In genomic region chr12:99902867-99903370, GRCm38 (mm10) we compare ENCODE assay signal across 12 mouse cellular contexts. TPM values are rescaled to one million over a fixed set of nuclear protein-coding genes. Genes with fewer than 3 reads are reported as not detected.
DNase-seq lines count a peak whose midpoint lies in the region; ATAC-seq and TF ChIP-seq lines count a peak whose summit lies in the region.
"Had no signal": no experiment of that assay in that cellular context is flagged by ENCODE, and none has a peak within 500 bp of the region (broad histone marks: within the 10 kb centered on the region; RNA-seq: fewer than 3 reads in every experiment).

No protein-coding gene starts in this region.

- TF ChIP-seq CTCF in midbrain, postnatal 0 days (IDR thresholded peaks at IDR 0.05): no peak
- no peak for TF ChIP-seq CTCF in embryonic fibroblast, embryonic 13.5 days (IDR thresholded peaks at IDR 0.05; ENCODE audit: borderline replicate concordance, insufficient read depth, low read length)

- WGBS in hindbrain, embryonic 15.5 days: 60% methylated on average over 4 of the region's 4 CpGs
- 70% methylated on average over 4 of the region's 4 CpGs for WGBS in hindbrain, embryonic 14.5 days
- 80% methylated on average over 4 of the region's 4 CpGs for WGBS in midbrain, postnatal 0 days
- WGBS in midbrain, embryonic 16.5 days: 69% methylated on average over 4 of the region's 4 CpGs
- 59% methylated on average over 4 of the region's 4 CpGs for WGBS in neural tube, embryonic 15.5 days

- no peak for DNase-seq in hindbrain, embryonic 14.5 days (ENCODE audit: low spot score)
- peak; percentile 1 for DNase-seq in midbrain, postnatal 0 days (ENCODE audit: low spot score)
- no peak for DNase-seq in urinary bladder, postnatal 10 days (ENCODE audit: low spot score)
- DNase-seq: cerebellum, adult 9-10 months; lung, postnatal 14 days; right cerebral cortex, postnatal 14 days; thymus, postnatal 4 days had no signal

- peak overlapping the region; percentile 26; the same call in 1 of the 2 replicates for H3K27ac ChIP-seq in hindbrain, embryonic 15.5 days (replicated peaks)
- no peak overlapping the region for H3K27ac ChIP-seq in hindbrain, embryonic 14.5 days
- 0 out of 2 replicates have a peak overlapping the region, but pooled peaks have one; percentile 12 for H3K27ac ChIP-seq in midbrain, postnatal 0 days (ENCODE audit: low read depth, low read length)
- H3K27ac ChIP-seq in midbrain, embryonic 16.5 days (ENCODE audit: low read length): no peak overlapping the region
- H3K27ac ChIP-seq in embryonic fibroblast, embryonic 13.5 days (ENCODE audit: insufficient read depth, low read length): peak overlapping the region; percentile 84
- peak overlapping the region; percentile 45; the same call in 1 of the 2 replicates for H3K27ac ChIP-seq in neural tube, embryonic 15.5 days (replicated peaks)

- no peak for TF ChIP-seq POLR2A in embryonic fibroblast, embryonic 13.5 days (IDR thresholded peaks at IDR 0.05; ENCODE audit: low read depth, low read length)

- H3K36me3 ChIP-seq in hindbrain, embryonic 15.5 days: peaks cover 53% of the 10 kb centered on the region
- H3K36me3 ChIP-seq in hindbrain, embryonic 14.5 days (replicated peaks; ENCODE audit: control insufficient read depth, insufficient read depth): peaks cover 79% of the 10 kb centered on the region
- H3K36me3 ChIP-seq in midbrain, postnatal 0 days (ENCODE audit: insufficient read depth, low read length): peaks cover 32% of the 10 kb centered on the region
- H3K36me3 ChIP-seq in midbrain, embryonic 16.5 days (ENCODE audit: control insufficient read depth, insufficient read depth, low read length): peaks cover 19% of the 10 kb centered on the region
- peaks cover 52% of the 10 kb centered on the region for H3K36me3 ChIP-seq in neural tube, embryonic 15.5 days

- no peaks in the 10 kb centered on the region for H3K4me1 ChIP-seq in hindbrain, embryonic 15.5 days (replicated peaks)
- H3K4me1 ChIP-seq in hindbrain, embryonic 14.5 days (replicated peaks; ENCODE audit: control insufficient read depth, insufficient read depth, low read length): no peaks in the 10 kb centered on the region
- H3K4me1 ChIP-seq in midbrain, postnatal 0 days (ENCODE audit: insufficient read depth, low read length): no peaks in the 10 kb centered on the region
- no peaks in the 10 kb centered on the region for H3K4me1 ChIP-seq in midbrain, embryonic 16.5 days (ENCODE audit: control insufficient read depth, insufficient read depth, low read length)
- H3K4me1 ChIP-seq in embryonic fibroblast, embryonic 13.5 days (ENCODE audit: control insufficient read depth, insufficient read depth, low read length): peaks cover 10% of the 10 kb centered on the region
- peaks cover 5% of the 10 kb centered on the region for H3K4me1 ChIP-seq in neural tube, embryonic 15.5 days

- no peaks in the 10 kb centered on the region for H3K27me3 ChIP-seq in hindbrain, embryonic 15.5 days
- no peaks in the 10 kb centered on the region for H3K27me3 ChIP-seq in hindbrain, embryonic 14.5 days (ENCODE audit: control insufficient read depth, insufficient read depth, low read length)
- no peaks in the 10 kb centered on the region for H3K27me3 ChIP-seq in midbrain, postnatal 0 days (ENCODE audit: insufficient read depth, low read length)
- H3K27me3 ChIP-seq in midbrain, embryonic 16.5 days (ENCODE audit: control insufficient read depth, insufficient read depth, low read depth, low read length): no peaks in the 10 kb centered on the region
- H3K27me3 ChIP-seq in neural tube, embryonic 15.5 days (replicated peaks): no peaks in the 10 kb centered on the region

- no peak for ATAC-seq in hindbrain, embryonic 15.5 days (ENCODE audit: low FRiP score, low read depth)
- no peak for ATAC-seq in hindbrain, embryonic 14.5 days (ENCODE audit: low FRiP score)
- no peak for ATAC-seq in midbrain, postnatal 0 days (ENCODE audit: low FRiP score)
- no peak for ATAC-seq in midbrain, embryonic 16.5 days
- ATAC-seq in neural tube, embryonic 15.5 days (ENCODE audit: low FRiP score): no peak

- no peak overlapping the region for H3K4me2 ChIP-seq in hindbrain, embryonic 15.5 days
- H3K4me2 ChIP-seq in hindbrain, embryonic 14.5 days (replicated peaks): no peak overlapping the region
- H3K4me2 ChIP-seq in midbrain, postnatal 0 days (ENCODE audit: low read depth, low read length, poor library complexity, severe bottlenecking): no peak overlapping the region
- H3K4me2 ChIP-seq in midbrain, embryonic 16.5 days (ENCODE audit: low read length): no peak overlapping the region
- no peak overlapping the region for H3K4me2 ChIP-seq in neural tube, embryonic 15.5 days

- no peak overlapping the region for H3K9ac ChIP-seq in hindbrain, embryonic 15.5 days
- H3K9ac ChIP-seq in hindbrain, embryonic 14.5 days: no peak overlapping the region
- H3K9ac ChIP-seq in midbrain, postnatal 0 days (replicated peaks; ENCODE audit: low read length, poor library complexity, severe bottlenecking): no peak overlapping the region
- H3K9ac ChIP-seq in midbrain, embryonic 16.5 days (ENCODE audit: low read depth, low read length): no peak overlapping the region
- no peak overlapping the region for H3K9ac ChIP-seq in neural tube, embryonic 15.5 days (replicated peaks)

- H3K4me3 ChIP-seq in hindbrain, embryonic 15.5 days: no peak overlapping the region
- no peak overlapping the region for H3K4me3 ChIP-seq in hindbrain, embryonic 14.5 days (replicated peaks; ENCODE audit: low read length)
- H3K4me3 ChIP-seq in midbrain, postnatal 0 days (ENCODE audit: low read depth, low read length): no peak overlapping the region
- no peak overlapping the region for H3K4me3 ChIP-seq in midbrain, embryonic 16.5 days (ENCODE audit: low read depth, low read length)
- no peak overlapping the region for H3K4me3 ChIP-seq in embryonic fibroblast, embryonic 13.5 days (ENCODE audit: insufficient read depth, low read length)
- no peak overlapping the region for H3K4me3 ChIP-seq in neural tube, embryonic 15.5 days (replicated peaks)

- no peaks in the 10 kb centered on the region for H3K9me3 ChIP-seq in hindbrain, embryonic 15.5 days
- H3K9me3 ChIP-seq in hindbrain, embryonic 14.5 days (ENCODE audit: control insufficient read depth, low read length): no peaks in the 10 kb centered on the region
- H3K9me3 ChIP-seq in midbrain, postnatal 0 days (ENCODE audit: low read length): no peaks in the 10 kb centered on the region
- H3K9me3 ChIP-seq in midbrain, embryonic 16.5 days (replicated peaks; ENCODE audit: control insufficient read depth, low read length, poor library complexity, severe bottlenecking): no peaks in the 10 kb centered on the region
- no peaks in the 10 kb centered on the region for H3K9me3 ChIP-seq in neural tube, embryonic 15.5 days (replicated peaks)
- H3K9me3 ChIP-seq: G1E had no signal

RNA-seq across cellular contexts. Expression of gene Tdp1, which starts 18.6 kb away (rescaled TPM):
- polyA plus RNA-seq in hindbrain, embryonic 15.5 days (2015; fragmentation: Nextera tagmentation; extraction: Ambion mirVana): 45.0 and 51.5 TPM in 2 replicates
- polyA plus RNA-seq in hindbrain, embryonic 14.5 days (2014; fragmentation: Nextera tagmentation; extraction: Ambion mirVana): 49.0 and 49.2 TPM in 2 replicates
- 16.1 and 19.0 TPM in 2 replicates for total RNA-seq in midbrain, postnatal 0 days (2014; rRNA removed)
- polyA plus RNA-seq in midbrain, postnatal 0 days (2015; fragmentation: Nextera tagmentation; extraction: Ambion mirVana): 31.8 and 34.8 TPM in 2 replicates
- 49.6 and 53.5 TPM in 2 replicates for polyA plus RNA-seq in midbrain, embryonic 16.5 days (2015; fragmentation: Nextera tagmentation; extraction: Ambion mirVana)
- 23.6 and 24.8 TPM in 2 replicates for polyA plus RNA-seq in embryonic fibroblast, embryonic 13.5 days (2011; ENCODE audit: insufficient read length, low read depth, missing spikeins)
- 43.7 and 45.0 TPM in 2 replicates for polyA plus RNA-seq in neural tube, embryonic 15.5 days (2015; fragmentation: Nextera tagmentation; extraction: Ambion mirVana)

RNA-seq across cellular contexts. Expression of gene Efcab11, which starts 18.7 kb away (rescaled TPM):
- polyA plus RNA-seq in hindbrain, embryonic 15.5 days (2015; fragmentation: Nextera tagmentation; extraction: Ambion mirVana): 5.2 and 6.0 TPM in 2 replicates
- 5.9 and 6.4 TPM in 2 replicates for polyA plus RNA-seq in hindbrain, embryonic 14.5 days (2014; fragmentation: Nextera tagmentation; extraction: Ambion mirVana)
- 2.5 and 2.9 TPM in 2 replicates for total RNA-seq in midbrain, postnatal 0 days (2014; rRNA removed)
- 2.6 and 5.0 TPM in 2 replicates for polyA plus RNA-seq in midbrain, postnatal 0 days (2015; fragmentation: Nextera tagmentation; extraction: Ambion mirVana)
- polyA plus RNA-seq in midbrain, embryonic 16.5 days (2015; fragmentation: Nextera tagmentation; extraction: Ambion mirVana): 3.4 and 4.0 TPM in 2 replicates
- 5.5 and 5.8 TPM in 2 replicates for polyA plus RNA-seq in embryonic fibroblast, embryonic 13.5 days (2011; ENCODE audit: insufficient read length, low read depth, missing spikeins)
- polyA plus RNA-seq in neural tube, embryonic 15.5 days (2015; fragmentation: Nextera tagmentation; extraction: Ambion mirVana): 2.5 and 4.1 TPM in 2 replicates

Comparison
In these comparisons a context has a peak if more than half of its experiments do, and no peak if none do; other contexts are left out.
1. H3K27ac ChIP-seq: peak in hindbrain, embryonic 15.5 days (single experiment), midbrain, postnatal 0 days (single experiment), embryonic fibroblast, embryonic 13.5 days (single experiment) and neural tube, embryonic 15.5 days (single experiment); none in hindbrain, embryonic 14.5 days (single experiment) and midbrain, embryonic 16.5 days (single experiment).